ENCODE assay signal across 27 mouse cellular contexts in genomic region chr2:81783059-81783458, GRCm38 (mm10).
DNase-seq lines count a peak whose midpoint lies in the region; ATAC-seq and TF ChIP-seq lines count a peak whose summit lies in the region.
"Had no signal": no experiment of that assay in that cellular context is flagged by ENCODE, and none has a peak within 500 bp of the region (broad histone marks: within the 10 kb centered on the region; RNA-seq: fewer than 3 reads in every experiment).

No protein-coding gene starts in this region.

- no peak for TF ChIP-seq CTCF in liver, adult 2 months (IDR thresholded peaks at IDR 0.05; ENCODE audit: low read depth, low read length)

- no peaks in the 10 kb centered on the region for H3K27me3 ChIP-seq in forebrain, embryonic 14.5 days (replicated peaks; ENCODE audit: control insufficient read depth, insufficient read depth, low read length)
- no peaks in the 10 kb centered on the region for H3K27me3 ChIP-seq in forebrain, embryonic 10.5 days (ENCODE audit: poor library complexity, severe bottlenecking)
- no peaks in the 10 kb centered on the region for H3K27me3 ChIP-seq in liver, adult 2 months (ENCODE audit: control insufficient read depth, insufficient read depth, low read length)
- H3K27me3 ChIP-seq: CH12.LX; forebrain, embryonic 12.5 days; hindbrain, embryonic 15.5 days had no signal

- H3K4me1 ChIP-seq in forebrain, embryonic 14.5 days (ENCODE audit: control insufficient read depth, insufficient read depth, low read length): no peaks in the 10 kb centered on the region
- no peaks in the 10 kb centered on the region for H3K4me1 ChIP-seq in forebrain, embryonic 10.5 days
- no peaks in the 10 kb centered on the region for H3K4me1 ChIP-seq in liver, adult 2 months (ENCODE audit: control insufficient read depth, insufficient read depth, low read length)
- H3K4me1 ChIP-seq: forebrain, embryonic 12.5 days; hindbrain, embryonic 10.5 days; hindbrain, embryonic 15.5 days had no signal

- DNase-seq in adrenal gland, postnatal 10 days: peak; percentile 9
- DNase-seq in adrenal gland, adult 2 months: no peak
- peak; percentile 0 for DNase-seq in forebrain, embryonic 14.5 days (ENCODE audit: low spot score)
- DNase-seq in forebrain, embryonic 10.5 days (ENCODE audit: extremely low spot score, low spot score): no peak
- DNase-seq in liver, adult 2 months (ENCODE audit: extremely low read depth, low read depth, low spot score): peak; percentile 37
- DNase-seq in liver: no peak
- peak; percentile 11 for DNase-seq in mesoderm, embryonic 11.5 days (ENCODE audit: low read depth, low spot score)
- DNase-seq: adrenal gland, adult 8-10 months; cerebellum, adult 2 months; cerebellum, postnatal 36 days; gastrocnemius, postnatal 10 days; heart, postnatal 14 days; lung, adult 2 months; lung, postnatal 14 days; right cerebral cortex, postnatal 4 days; thymus, postnatal 4 days had no signal

- ATAC-seq in forebrain, embryonic 14.5 days: no peak
- no peak for ATAC-seq in monocyte, adult 5-6 weeks (replicated peaks; ENCODE audit: insufficient number of reproducible peaks, low FRiP score, low TSS enrichment, poor library complexity, severe bottlenecking)
- ATAC-seq: activated CD4-positive, CD25-positive, alpha-beta regulatory T cell, adult 4 months; inflammation-experienced regulatory T-cells, adult 6 months had no signal

- no peak for TF ChIP-seq POLR2A in liver, adult 2 months (IDR thresholded peaks at IDR 0.05; ENCODE audit: extremely low read depth, insufficient read depth, low read length)

- no peaks in the 10 kb centered on the region for H3K79me2 ChIP-seq in liver, adult 2 months (ENCODE audit: control insufficient read depth, insufficient read depth, low read length)

- WGBS in forebrain, embryonic 14.5 days: 89% methylated on average over 4 of the region's 4 CpGs
- WGBS in forebrain, embryonic 10.5 days: 87% methylated on average over 4 of the region's 4 CpGs
- 44% methylated on average over 4 of the region's 4 CpGs for WGBS in liver, adult 2 months

- no peaks in the 10 kb centered on the region for H3K36me3 ChIP-seq in forebrain, embryonic 14.5 days (ENCODE audit: control insufficient read depth, insufficient read depth, low read length)
- no peaks in the 10 kb centered on the region for H3K36me3 ChIP-seq in forebrain, embryonic 10.5 days (replicated peaks)
- no peaks in the 10 kb centered on the region for H3K36me3 ChIP-seq in liver, adult 2 months (ENCODE audit: control insufficient read depth, insufficient read depth, low read length)
- H3K36me3 ChIP-seq: forebrain, embryonic 12.5 days; hindbrain, embryonic 10.5 days; hindbrain, embryonic 15.5 days had no signal

- H3K27ac ChIP-seq in forebrain, embryonic 14.5 days (ENCODE audit: low read depth, low read length): no peak overlapping the region
- no peak overlapping the region for H3K27ac ChIP-seq in forebrain, embryonic 10.5 days
- H3K27ac ChIP-seq in liver, adult 2 months (replicated peaks; ENCODE audit: insufficient read depth, low read depth, low read length): no peak overlapping the region
- H3K27ac ChIP-seq: forebrain, embryonic 12.5 days; hindbrain, embryonic 10.5 days; hindbrain, embryonic 15.5 days; layer of hippocampus, adult 2 months; liver, embryonic 14.5 days had no signal

- H3K4me3 ChIP-seq in forebrain, embryonic 14.5 days (ENCODE audit: low read depth, low read length): no peak overlapping the region
- H3K4me3 ChIP-seq in forebrain, embryonic 10.5 days: no peak overlapping the region
- no peak overlapping the region for H3K4me3 ChIP-seq in liver, adult 2 months (ENCODE audit: insufficient read depth, low read depth, low read length)
- H3K4me3 ChIP-seq: erythroblast, embryonic 14.5 days; forebrain, embryonic 12.5 days; hindbrain, embryonic 10.5 days; hindbrain, embryonic 15.5 days; layer of hippocampus, adult 2 months had no signal

- no peak overlapping the region for H3K4me2 ChIP-seq in forebrain, embryonic 14.5 days (ENCODE audit: low read length)
- H3K4me2 ChIP-seq: forebrain, embryonic 12.5 days; hindbrain, embryonic 15.5 days; midbrain, embryonic 11.5 days had no signal

- H3K9ac ChIP-seq in forebrain, embryonic 14.5 days (ENCODE audit: low read length): no peak overlapping the region
- H3K9ac ChIP-seq in liver, adult 2 months (ENCODE audit: low read depth, low read length): no peak overlapping the region
- H3K9ac ChIP-seq: forebrain, embryonic 12.5 days; hindbrain, embryonic 15.5 days; liver, embryonic 14.5 days had no signal

- no peaks in the 10 kb centered on the region for H3K9me3 ChIP-seq in forebrain, embryonic 14.5 days (replicated peaks; ENCODE audit: control insufficient read depth, low read length)
- H3K9me3 ChIP-seq in forebrain, embryonic 10.5 days: no peaks in the 10 kb centered on the region
- H3K9me3 ChIP-seq: forebrain, embryonic 12.5 days; hindbrain, embryonic 10.5 days; hindbrain, embryonic 15.5 days had no signal

Comparison
In these comparisons a context has a peak if more than half of its experiments do, and no peak if none do; other contexts are left out.
1. DNase-seq: peak in adrenal gland, postnatal 10 days (single experiment), forebrain, embryonic 14.5 days (single experiment), liver, adult 2 months (single experiment) and mesoderm, embryonic 11.5 days (single experiment); none in adrenal gland, adult 2 months (single experiment), forebrain, embryonic 10.5 days (single experiment) and liver (single experiment).